Mouse (Mus musculus): ENCODE data around the gene Hoxc8. TPM values are rescaled to one million over a fixed set of nuclear protein-coding genes. Genes with fewer than 3 reads are reported as not detected.

Hoxc8 gene
- polyA plus RNA-seq, 1 experiment from 2014 or later: not detected

GRCm38 (mm10) chr15:102992206-102992605 lies 1.8 kb downstream of the Hoxc8 start:
- Histone ChIP-seq H3K27ac (ENCODE audit: low read length) (no peak overlapping the region), H3K4me1 (replicated peaks; ENCODE audit: control insufficient read depth, insufficient read depth, low read length) (peaks cover 5% of the 10 kb centered on the region), H3K4me3 (replicated peaks; ENCODE audit: low read length) (no peak overlapping the region), H3K36me3 (ENCODE audit: control insufficient read depth, insufficient read depth) (no peaks in the 10 kb centered on the region), H3K27me3 (replicated peaks; ENCODE audit: control insufficient read depth, insufficient read depth, low read length) (peaks cover 91% of the 10 kb centered on the region), H3K4me2 (ENCODE audit: low read length) (no peak overlapping the region), H3K9ac (replicated peaks; ENCODE audit: low read depth, low read length) (no peak overlapping the region), H3K9me3 (ENCODE audit: control insufficient read depth, low read length) (no peaks in the 10 kb centered on the region)
- ATAC-seq: no peak
- under 1% methylated on average over 11 of the region's 11 CpGs for WGBS

GRCm38 (mm10) chr15:102992863-102993262 lies 2.5 kb downstream of the Hoxc8 start:
- 4% methylated on average over 3 of the region's 3 CpGs for WGBS
- Histone ChIP-seq H3K4me2 (ENCODE audit: low read length) (no peak overlapping the region), H3K4me3 (replicated peaks; ENCODE audit: low read length) (no peak overlapping the region), H3K27ac (ENCODE audit: low read length) (no peak overlapping the region), H3K36me3 (ENCODE audit: control insufficient read depth, insufficient read depth) (no peaks in the 10 kb centered on the region), H3K27me3 (replicated peaks; ENCODE audit: control insufficient read depth, insufficient read depth, low read length) (peaks cover 91% of the 10 kb centered on the region), H3K9ac (replicated peaks; ENCODE audit: low read depth, low read length) (no peak overlapping the region), H3K4me1 (replicated peaks; ENCODE audit: control insufficient read depth, insufficient read depth, low read length) (peaks cover 5% of the 10 kb centered on the region), H3K9me3 (ENCODE audit: control insufficient read depth, low read length) (no peaks in the 10 kb centered on the region)
- ATAC-seq: no peak

- peaks cover 93% of the 10 kb centered on the region for H3K27me3 ChIP-seq (replicated peaks; ENCODE audit: control insufficient read depth, insufficient read depth, low read length)
- H3K4me3 ChIP-seq (replicated peaks; ENCODE audit: low read length): no peak overlapping the region
- no peaks in the 10 kb centered on the region for H3K9me3 ChIP-seq (ENCODE audit: control insufficient read depth, low read length)
- H3K4me1 ChIP-seq (replicated peaks; ENCODE audit: control insufficient read depth, insufficient read depth, low read length): peaks cover 10% of the 10 kb centered on the region
- under 1% methylated on average over 9 of the region's 9 CpGs for WGBS
- H3K36me3 ChIP-seq (ENCODE audit: control insufficient read depth, insufficient read depth): no peaks in the 10 kb centered on the region
- no peak overlapping the region for H3K4me2 ChIP-seq (ENCODE audit: low read length)
- no peak overlapping the region for H3K27ac ChIP-seq (ENCODE audit: low read length)
- no peak overlapping the region for H3K9ac ChIP-seq (replicated peaks; ENCODE audit: low read depth, low read length)
- ATAC-seq: no peak
Observed at GRCm38 (mm10) chr15:102996548-102996947, 6.1 kb downstream of the Hoxc8 start.

- peaks cover 10% of the 10 kb centered on the region for H3K4me1 ChIP-seq (replicated peaks; ENCODE audit: control insufficient read depth, insufficient read depth, low read length)
- no peak overlapping the region for H3K4me2 ChIP-seq (ENCODE audit: low read length)
- no peak overlapping the region for H3K9ac ChIP-seq (replicated peaks; ENCODE audit: low read depth, low read length)
- H3K9me3 ChIP-seq (ENCODE audit: control insufficient read depth, low read length): no peaks in the 10 kb centered on the region
- no peak for ATAC-seq
- peaks cover 93% of the 10 kb centered on the region for H3K27me3 ChIP-seq (replicated peaks; ENCODE audit: control insufficient read depth, insufficient read depth, low read length)
- no peak overlapping the region for H3K27ac ChIP-seq (ENCODE audit: low read length)
- no peak overlapping the region for H3K4me3 ChIP-seq (replicated peaks; ENCODE audit: low read length)
- 0% methylated on average over 3 of the region's 3 CpGs for WGBS
- no peaks in the 10 kb centered on the region for H3K36me3 ChIP-seq (ENCODE audit: control insufficient read depth, insufficient read depth)
Observed at GRCm38 (mm10) chr15:102997431-102997830, 7.0 kb downstream of the Hoxc8 start.

- WGBS: 1% methylated on average over 19 of the region's 19 CpGs
- no peak for ATAC-seq
- peaks cover 10% of the 10 kb centered on the region for H3K4me1 ChIP-seq (replicated peaks; ENCODE audit: control insufficient read depth, insufficient read depth, low read length)
- peaks cover 93% of the 10 kb centered on the region for H3K27me3 ChIP-seq (replicated peaks; ENCODE audit: control insufficient read depth, insufficient read depth, low read length)
- no peak within 1 kb of the TSS for H3K27ac ChIP-seq (ENCODE audit: low read length)
- no peaks in the 10 kb centered on the region for H3K36me3 ChIP-seq (ENCODE audit: control insufficient read depth, insufficient read depth)
- peak within 1 kb of the TSS; percentile 57 for H3K4me2 ChIP-seq (ENCODE audit: low read length)
- peak within 1 kb of the TSS; percentile 41 for H3K4me3 ChIP-seq (replicated peaks; ENCODE audit: low read length)
- H3K9me3 ChIP-seq (ENCODE audit: control insufficient read depth, low read length): no peaks in the 10 kb centered on the region
- H3K9ac ChIP-seq (replicated peaks; ENCODE audit: low read depth, low read length): no peak within 1 kb of the TSS; the same call in 1 of the 2 replicates
Observed at GRCm38 (mm10) chr15:102997939-102998355, 7.5 kb downstream of the Hoxc8 start, which contains the start of gene Hoxc6. Gene Hoxc6 (plus strand): TSS chr15:102998257.

GRCm38 (mm10) chr15:102998608-102999182 lies 8.3 kb downstream of the Hoxc8 start:
- peak; percentile 18; the same call in 1 of the 2 replicates for ATAC-seq
- H3K4me2 ChIP-seq (ENCODE audit: low read length): peak overlapping the region; percentile 57
- WGBS: 1% methylated on average over 19 of the region's 19 CpGs

GRCm38 (mm10) chr15:102999183-102999831 lies 8.9 kb downstream of the Hoxc8 start:
- peak; percentile 85 for ATAC-seq
- Histone ChIP-seq H3K4me3 (replicated peaks; ENCODE audit: low read length) (peak overlapping the region; percentile 41), H3K9ac (replicated peaks; ENCODE audit: low read depth, low read length) (peak overlapping the region; percentile 37; the same call in 1 of the 2 replicates), H3K4me1 (replicated peaks; ENCODE audit: control insufficient read depth, insufficient read depth, low read length) (peaks cover 10% of the 10 kb centered on the region), H3K27ac (ENCODE audit: low read length) (no peak overlapping the region), H3K4me2 (ENCODE audit: low read length) (peak overlapping the region; percentile 57), H3K9me3 (ENCODE audit: control insufficient read depth, low read length) (no peaks in the 10 kb centered on the region), H3K36me3 (ENCODE audit: control insufficient read depth, insufficient read depth) (no peaks in the 10 kb centered on the region), H3K27me3 (replicated peaks; ENCODE audit: control insufficient read depth, insufficient read depth, low read length) (peaks cover 98% of the 10 kb centered on the region)
- WGBS: under 1% methylated on average over 33 of the region's 33 CpGs

More at GRCm38 (mm10) chr15:102998608-102999182, 8.3 kb downstream of the Hoxc8 start:
- Histone ChIP-seq H3K27me3 (replicated peaks; ENCODE audit: control insufficient read depth, insufficient read depth, low read length) (peaks cover 95% of the 10 kb centered on the region), H3K4me3 (replicated peaks; ENCODE audit: low read length) (peak overlapping the region; percentile 41), H3K9ac (replicated peaks; ENCODE audit: low read depth, low read length) (no peak overlapping the region), H3K27ac (ENCODE audit: low read length) (no peak overlapping the region), H3K9me3 (ENCODE audit: control insufficient read depth, low read length) (no peaks in the 10 kb centered on the region), H3K36me3 (ENCODE audit: control insufficient read depth, insufficient read depth) (no peaks in the 10 kb centered on the region), H3K4me1 (replicated peaks; ENCODE audit: control insufficient read depth, insufficient read depth, low read length) (peaks cover 10% of the 10 kb centered on the region)

- Histone ChIP-seq H3K27me3 (replicated peaks; ENCODE audit: control insufficient read depth, insufficient read depth, low read length) (peaks cover 98% of the 10 kb centered on the region), H3K4me1 (replicated peaks; ENCODE audit: control insufficient read depth, insufficient read depth, low read length) (peaks cover 10% of the 10 kb centered on the region), H3K9ac (replicated peaks; ENCODE audit: low read depth, low read length) (no peak overlapping the region), H3K9me3 (ENCODE audit: control insufficient read depth, low read length) (no peaks in the 10 kb centered on the region), H3K4me3 (replicated peaks; ENCODE audit: low read length) (no peak overlapping the region), H3K27ac (ENCODE audit: low read length) (no peak overlapping the region), H3K4me2 (ENCODE audit: low read length) (no peak overlapping the region), H3K36me3 (ENCODE audit: control insufficient read depth, insufficient read depth) (no peaks in the 10 kb centered on the region)
- peak; percentile 20; the same call in 1 of the 2 replicates for ATAC-seq
- WGBS: 1% methylated on average over 11 of the region's 11 CpGs
Observed at GRCm38 (mm10) chr15:102999955-103000354, 9.5 kb downstream of the Hoxc8 start.

GRCm38 (mm10) chr15:103000501-103000901 lies 10.1 kb downstream of the Hoxc8 start:
- no peak for ATAC-seq
- under 1% methylated on average over 24 of the region's 24 CpGs for WGBS
- no peak overlapping the region for H3K4me3 ChIP-seq (replicated peaks; ENCODE audit: low read length)
- H3K36me3 ChIP-seq (ENCODE audit: control insufficient read depth, insufficient read depth): no peaks in the 10 kb centered on the region
- H3K4me1 ChIP-seq (replicated peaks; ENCODE audit: control insufficient read depth, insufficient read depth, low read length): peaks cover 10% of the 10 kb centered on the region
- H3K9me3 ChIP-seq (ENCODE audit: control insufficient read depth, low read length): no peaks in the 10 kb centered on the region
- no peak overlapping the region for H3K9ac ChIP-seq (replicated peaks; ENCODE audit: low read depth, low read length)
- no peak overlapping the region for H3K27ac ChIP-seq (ENCODE audit: low read length)
- H3K27me3 ChIP-seq (replicated peaks; ENCODE audit: control insufficient read depth, insufficient read depth, low read length): peaks cover 98% of the 10 kb centered on the region
- no peak overlapping the region for H3K4me2 ChIP-seq (ENCODE audit: low read length)
